Mouse (Mus musculus): ENCODE results near the gene Rsad1. TPM values are rescaled to one million over a fixed set of nuclear protein-coding genes. Genes with fewer than 3 reads are reported as not detected.

Gene Rsad1
- total and polyA plus RNA-seq, 2 experiments from 2014 or later, result 9.2 to 12.9 TPM

GRCm38 (mm10) chr11:94549691-94550441 is 811 bp upstream of the Rsad1 start:
- no peak overlapping the region for H3K4me2 ChIP-seq (ENCODE audit: low read depth, low read length)
- H3K36me3 ChIP-seq (ENCODE audit: insufficient read depth, low read length), result no peaks in the 10 kb centered on the region
- peak overlapping the region; percentile 80 for H3K27ac ChIP-seq
- DNase-seq (ENCODE audit: low spot score), result no peak
- ATAC-seq, result no peak
- no peak overlapping the region for H3K9ac ChIP-seq (replicated peaks; ENCODE audit: low read length)
- no peak for TF ChIP-seq CTCF (IDR thresholded peaks at IDR 0.05; ENCODE audit: low read depth)
- H3K4me3 ChIP-seq (ENCODE audit: low read length), result no peak overlapping the region
- peaks cover 7% of the 10 kb centered on the region; the same call in 1 of the 2 replicates for H3K4me1 ChIP-seq (ENCODE audit: insufficient read depth, low read length)
- no peaks in the 10 kb centered on the region for H3K9me3 ChIP-seq (ENCODE audit: low read length)
- 75% methylated on average over 10 of the region's 10 CpGs for WGBS
- H3K27me3 ChIP-seq (ENCODE audit: insufficient read depth, low read length), result no peaks in the 10 kb centered on the region

GRCm38 (mm10) chr11:94548041-94548784 is 842 bp downstream of the Rsad1 start:
- H3K27me3 ChIP-seq (ENCODE audit: insufficient read depth, low read length), result no peaks in the 10 kb centered on the region
- no peak for TF ChIP-seq CTCF (IDR thresholded peaks at IDR 0.05; ENCODE audit: low read depth)
- peak overlapping the region; percentile 93 for H3K4me2 ChIP-seq (ENCODE audit: low read depth, low read length)
- peak; percentile 39 for ATAC-seq
- H3K9me3 ChIP-seq (ENCODE audit: low read length), result no peaks in the 10 kb centered on the region
- DNase-seq (ENCODE audit: low spot score), result peak; percentile 68
- H3K27ac ChIP-seq, result peak overlapping the region; percentile 80
- WGBS, result 11% methylated on average over 24 of the region's 24 CpGs
- H3K9ac ChIP-seq (replicated peaks; ENCODE audit: low read length), result peak overlapping the region; percentile 69
- peaks cover 7% of the 10 kb centered on the region; the same call in 1 of the 2 replicates for H3K4me1 ChIP-seq (ENCODE audit: insufficient read depth, low read length)
- peak overlapping the region; percentile 41 for H3K4me3 ChIP-seq (ENCODE audit: low read length)
- no peaks in the 10 kb centered on the region for H3K36me3 ChIP-seq (ENCODE audit: insufficient read depth, low read length)

GRCm38 (mm10) chr11:94547271-94547670 is 1.8 kb downstream of the Rsad1 start:
- DNase-seq (ENCODE audit: low spot score), result no peak
- no peak for TF ChIP-seq CTCF (IDR thresholded peaks at IDR 0.05; ENCODE audit: low read depth)
- ATAC-seq, result no peak
- no peak overlapping the region for H3K27ac ChIP-seq
- peaks cover 7% of the 10 kb centered on the region; the same call in 1 of the 2 replicates for H3K4me1 ChIP-seq (ENCODE audit: insufficient read depth, low read length)
- H3K27me3 ChIP-seq (ENCODE audit: insufficient read depth, low read length), result no peaks in the 10 kb centered on the region
- no peak overlapping the region for H3K4me3 ChIP-seq (ENCODE audit: low read length)
- H3K9me3 ChIP-seq (ENCODE audit: low read length), result no peaks in the 10 kb centered on the region
- peaks cover 2% of the 10 kb centered on the region; the same call in 1 of the 2 replicates for H3K36me3 ChIP-seq (ENCODE audit: insufficient read depth, low read length)
- WGBS, result 90% methylated on average over 6 of the region's 6 CpGs
- no peak overlapping the region for H3K9ac ChIP-seq (replicated peaks; ENCODE audit: low read length)
- no peak overlapping the region for H3K4me2 ChIP-seq (ENCODE audit: low read depth, low read length)

GRCm38 (mm10) chr11:94546381-94546780 is 2.7 kb downstream of the Rsad1 start:
- H3K4me3 ChIP-seq (ENCODE audit: low read length), result no peak overlapping the region
- 99% methylated on average over 5 of the region's 5 CpGs for WGBS
- peaks cover 7% of the 10 kb centered on the region; the same call in 1 of the 2 replicates for H3K36me3 ChIP-seq (ENCODE audit: insufficient read depth, low read length)
- H3K27me3 ChIP-seq (ENCODE audit: insufficient read depth, low read length), result no peaks in the 10 kb centered on the region
- DNase-seq (ENCODE audit: low spot score) (no peak), ATAC-seq (no peak)
- no peaks in the 10 kb centered on the region for H3K9me3 ChIP-seq (ENCODE audit: low read length)
- H3K4me2 ChIP-seq (ENCODE audit: low read depth, low read length), result no peak overlapping the region
- H3K27ac ChIP-seq, result no peak overlapping the region
- TF ChIP-seq CTCF (IDR thresholded peaks at IDR 0.05; ENCODE audit: low read depth), result no peak
- peaks cover 7% of the 10 kb centered on the region; the same call in 1 of the 2 replicates for H3K4me1 ChIP-seq (ENCODE audit: insufficient read depth, low read length)
- no peak overlapping the region for H3K9ac ChIP-seq (replicated peaks; ENCODE audit: low read length)

GRCm38 (mm10) chr11:94544422-94544821 is 4.6 kb downstream of the Rsad1 start:
- no peak for TF ChIP-seq CTCF (IDR thresholded peaks at IDR 0.05; ENCODE audit: low read depth)
- Histone ChIP-seq H3K9ac (replicated peaks; ENCODE audit: low read length) (no peak overlapping the region), H3K4me1 (ENCODE audit: insufficient read depth, low read length) (peaks cover 7% of the 10 kb centered on the region; the same call in 1 of the 2 replicates), H3K27me3 (ENCODE audit: insufficient read depth, low read length) (no peaks in the 10 kb centered on the region), H3K9me3 (ENCODE audit: low read length) (no peaks in the 10 kb centered on the region), H3K4me2 (ENCODE audit: low read depth, low read length) (peak overlapping the region; percentile 33; the same call in 1 of the 2 replicates), H3K4me3 (ENCODE audit: low read length) (no peak overlapping the region), H3K27ac (no peak overlapping the region), H3K36me3 (ENCODE audit: insufficient read depth, low read length) (peaks cover 7% of the 10 kb centered on the region; the same call in 1 of the 2 replicates)
- DNase-seq (ENCODE audit: low spot score) (no peak), ATAC-seq (no peak)
- 58% methylated on average over 18 of the region's 18 CpGs for WGBS

- no peaks in the 10 kb centered on the region for H3K27me3 ChIP-seq (ENCODE audit: insufficient read depth, low read length)
- TF ChIP-seq CTCF (IDR thresholded peaks at IDR 0.05; ENCODE audit: low read depth), result peak; percentile 93
- no peak overlapping the region for H3K9ac ChIP-seq (replicated peaks; ENCODE audit: low read length)
- WGBS, result 24% methylated on average over 9 of the region's 9 CpGs
- H3K9me3 ChIP-seq (ENCODE audit: low read length), result no peaks in the 10 kb centered on the region
- H3K4me2 ChIP-seq (ENCODE audit: low read depth, low read length), result peak overlapping the region; percentile 33; the same call in 1 of the 2 replicates
- H3K27ac ChIP-seq, result no peak overlapping the region
- H3K4me3 ChIP-seq (ENCODE audit: low read length), result no peak overlapping the region
- peak; percentile 94 for DNase-seq (ENCODE audit: low spot score)
- ATAC-seq, result no peak
- H3K4me1 ChIP-seq (ENCODE audit: insufficient read depth, low read length), result peaks cover 7% of the 10 kb centered on the region; the same call in 1 of the 2 replicates
- H3K36me3 ChIP-seq (ENCODE audit: insufficient read depth, low read length), result peaks cover 7% of the 10 kb centered on the region; the same call in 1 of the 2 replicates
Observed at GRCm38 (mm10) chr11:94543932-94544331, 5.1 kb downstream of the Rsad1 start.
